Mouse (Mus musculus) myocyte (in vitro differentiated cells): ENCODE results near the gene Gm13283.
"Not testable (repeated sequence)": the region's sequence is repeated elsewhere in the genome, so short reads cannot be mapped to it uniquely, and the experiment has no call there.

Source experiments
- E2F4 ChIP-seq: IDR thresholded peaks from one replicate; pipeline ENCODE4 v1.6.1; 2011; ENCODE audit warnings: mild to moderate bottlenecking, control low read depth, moderate library complexity; ENCODE audit not compliant: insufficient read depth
- MAX ChIP-seq: IDR thresholded peaks from one replicate; pipeline ENCODE4 v1.6.1; 2011; ENCODE audit warnings: low read depth, mild to moderate bottlenecking, control low read depth
- POLR2A ChIP-seq: IDR thresholded peaks from one replicate; pipeline ENCODE4 v1.6.1; 2011; ENCODE audit warnings: low read depth, mild to moderate bottlenecking, control low read depth, moderate library complexity; ENCODE audit not compliant: insufficient read length

- TF ChIP-seq E2F4, POLR2A, MAX: not testable (repeated sequence)
Measured at GRCm38 (mm10) chr4:88760431-88760830, 512 bp downstream of the Gm13283 start.
